Mouse (Mus musculus): ENCODE data around the gene Efcab14.

DNA sequence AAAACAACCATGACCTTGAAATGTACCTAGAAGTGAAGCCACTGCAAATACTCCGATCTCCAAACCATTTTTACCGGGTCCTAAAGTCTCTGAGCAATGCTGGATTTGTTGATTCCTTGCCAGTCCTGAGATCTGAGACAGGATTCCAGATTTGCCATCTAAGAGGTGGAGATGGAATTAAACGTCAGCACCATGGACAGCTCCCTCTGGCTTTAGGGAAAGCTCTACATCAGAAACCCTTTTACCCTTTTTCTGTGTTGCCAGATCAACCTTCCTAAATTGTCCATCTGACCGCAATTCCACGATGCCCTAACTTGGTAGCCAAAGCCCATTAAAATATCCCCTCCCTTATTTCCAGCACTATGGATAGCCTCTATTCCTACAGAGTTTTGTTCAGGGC is 8.8 kb upstream of the Efcab14 start:
- peak; percentile 8; the same call in 1 of the 2 replicates for TF ChIP-seq CTCF (IDR thresholded peaks at IDR 0.05; ENCODE audit: low read depth)
- no peak for TF ChIP-seq EP300 (optimal IDR thresholded peaks at IDR 0.05)

All from stomach, postnatal 0 days (tissue).